Mouse (Mus musculus): Measurements from ENCODE around the gene Pitx1. TPM values are rescaled to one million over a fixed set of nuclear protein-coding genes. Genes with fewer than 3 reads are reported as not detected.

Gene Pitx1
- not detected for total RNA-seq (2021)

DNA sequence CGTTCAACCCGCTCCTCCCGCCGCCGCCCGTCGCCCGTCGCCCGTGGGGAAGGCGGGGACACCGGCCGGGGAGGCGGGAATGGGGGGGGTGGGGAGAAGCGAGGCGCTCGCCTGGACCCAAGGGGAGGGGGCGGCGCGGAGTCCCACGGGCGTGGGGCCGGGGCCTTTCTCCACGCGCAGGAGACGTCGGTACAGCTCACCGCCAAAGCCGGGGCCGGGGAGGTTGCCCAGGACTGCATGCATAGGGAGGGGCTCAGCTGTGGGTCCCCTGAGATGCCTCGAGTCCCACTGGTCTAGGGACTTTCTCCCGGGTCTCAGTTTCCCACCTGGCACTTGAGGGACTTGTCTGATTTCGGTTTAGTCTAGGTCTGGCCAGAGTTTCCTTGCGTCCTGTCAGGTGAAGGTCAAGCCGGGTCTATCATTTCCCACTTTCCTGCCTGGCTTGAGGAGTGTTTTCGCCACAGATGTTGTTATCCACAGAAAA, at the start of gene Pitx1:
Gene Pitx1 (minus strand): TSS at position 51 of the 484 bp plus-strand sequence.
- intact Hi-C loops (cut with DNase I), result no loop called here
- no peak for DNase-seq (ENCODE audit: low spot score in 2 of 2)

DNA sequence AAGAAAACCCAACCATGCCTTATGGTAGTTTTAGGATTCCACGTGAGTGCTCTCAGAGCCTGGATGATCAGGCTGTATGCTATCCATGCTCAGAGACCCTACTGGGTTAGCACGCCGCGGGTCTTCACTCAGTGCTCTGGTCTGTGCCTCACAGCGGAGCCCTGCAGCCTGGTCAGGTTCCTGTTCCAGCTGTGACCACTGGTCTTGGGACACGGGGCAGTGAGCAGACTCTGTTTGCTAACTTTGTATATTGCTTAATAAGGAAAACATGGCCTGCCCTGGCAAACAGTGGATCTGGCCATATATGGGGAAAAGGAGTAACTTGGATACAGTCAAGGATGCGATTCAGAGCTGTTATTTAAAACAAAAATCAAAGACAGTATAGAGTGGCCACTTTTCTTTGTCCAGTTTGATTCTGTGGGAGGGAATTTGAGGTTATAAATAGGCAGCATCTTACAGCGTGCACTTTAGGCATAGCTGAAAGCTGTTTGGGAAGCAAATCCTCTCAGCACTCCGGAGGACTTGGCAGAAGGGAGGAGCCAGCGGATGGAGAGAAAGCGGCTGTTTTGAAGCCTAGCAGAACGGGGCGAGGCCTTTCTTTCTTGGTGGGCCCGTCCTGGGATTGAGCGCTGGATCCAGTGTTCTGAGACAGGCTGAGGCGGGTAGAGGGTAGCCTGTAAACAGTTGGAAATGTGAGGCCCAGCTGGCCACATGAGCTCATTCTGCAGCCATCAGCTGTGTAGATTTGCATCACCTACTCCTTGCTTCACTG, 45.6 kb upstream of the Pitx1 start:
- no peak for DNase-seq (ENCODE audit: low spot score in 2 of 2)
- intact Hi-C loops (cut with DNase I), result no loop called here

DNA sequence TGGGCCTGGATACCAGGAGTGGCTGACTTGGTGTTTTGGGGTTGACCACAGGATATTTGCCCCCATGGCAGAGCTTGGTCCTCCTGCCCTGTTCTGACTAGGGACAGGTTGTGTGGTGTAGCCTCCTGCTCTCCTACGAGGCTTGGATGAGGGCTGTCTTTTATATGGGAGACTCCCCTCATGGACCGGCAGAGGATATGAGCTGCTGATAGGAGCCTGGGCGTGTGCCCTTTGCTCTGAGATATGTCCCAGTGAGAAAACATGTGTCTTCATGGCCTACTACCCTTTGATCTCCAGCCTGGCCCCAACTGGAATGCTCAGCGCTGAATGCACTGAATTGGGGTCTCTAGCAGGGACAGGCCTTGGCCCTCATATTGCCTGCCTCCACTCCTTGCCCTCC, 42.4 kb upstream of the Pitx1 start:
- no peak for DNase-seq (ENCODE audit: low spot score in 2 of 2)
- intact Hi-C loops (cut with DNase I), result no loop called here

DNA sequence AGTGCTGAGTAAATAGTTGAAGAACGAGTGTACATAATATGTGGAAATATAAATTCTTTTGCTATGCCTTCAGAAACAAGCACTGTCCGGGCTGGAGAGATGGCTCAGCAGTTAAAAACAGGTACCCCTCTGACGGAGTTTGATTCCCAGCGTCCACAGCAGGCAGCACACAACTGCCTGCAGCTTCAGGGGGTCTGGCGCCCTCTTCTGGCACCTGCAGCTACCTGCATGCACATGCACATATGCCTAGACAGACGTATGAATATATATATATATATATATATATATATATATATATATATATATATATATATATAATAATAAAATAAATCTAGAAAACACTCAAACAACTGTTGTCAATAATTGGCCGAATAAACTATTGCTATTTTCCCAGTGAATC, 35.4 kb upstream of the Pitx1 start:
- intact Hi-C loops (cut with DNase I), result no loop called here
- DNase-seq (ENCODE audit: low spot score in 2 of 2), result no peak

DNA sequence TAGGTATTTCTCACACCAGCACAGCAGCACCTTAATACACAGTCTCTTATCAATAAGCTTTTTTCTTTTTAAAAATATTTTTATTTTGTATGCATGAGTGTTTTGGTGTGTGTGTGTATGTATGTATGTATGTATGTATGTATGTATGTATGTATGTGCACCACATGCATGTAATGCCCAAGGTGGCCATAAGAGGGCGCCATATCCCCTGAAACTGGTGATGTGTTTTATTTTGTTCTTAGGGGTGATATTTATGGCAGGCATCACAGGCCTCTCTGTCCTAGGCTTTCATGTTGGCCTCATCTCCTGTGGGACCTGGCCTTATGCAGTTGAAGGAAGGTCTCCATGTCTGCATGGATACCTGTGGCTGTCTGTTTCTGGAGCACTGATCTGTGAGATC, 34.0 kb upstream of the Pitx1 start:
- DNase-seq (ENCODE audit: low spot score in 2 of 2), result no peak
- intact Hi-C loops (cut with DNase I), result no loop called here

DNA sequence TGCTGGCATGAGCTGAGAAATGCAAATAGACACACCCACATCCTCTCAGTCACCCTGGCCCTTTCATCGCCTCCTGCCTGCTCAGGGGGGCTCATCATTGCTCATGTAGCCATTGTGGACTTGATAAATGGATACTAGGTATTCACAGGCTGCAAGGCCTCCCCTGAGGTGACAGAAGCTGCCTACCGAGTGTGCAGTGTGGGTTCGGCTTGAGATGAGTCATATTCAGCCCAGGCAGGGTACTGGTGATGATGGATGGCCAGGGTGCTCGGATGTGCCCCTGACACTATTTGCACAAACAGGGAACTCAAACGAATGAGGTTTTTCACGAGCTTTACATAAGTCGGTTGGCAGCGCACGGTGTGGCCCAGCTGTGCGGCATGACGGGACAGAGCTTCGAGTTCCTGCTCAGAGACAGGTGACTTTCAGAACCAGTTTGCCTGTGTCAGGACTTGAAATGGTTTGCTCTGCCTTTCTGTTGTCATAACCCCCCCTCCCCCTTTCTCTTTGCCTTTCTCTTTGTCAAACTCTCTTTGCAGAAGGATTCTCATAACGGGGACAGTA, 31.6 kb upstream of the Pitx1 start:
- intact Hi-C loops (cut with DNase I), result no loop called here
- DNase-seq (ENCODE audit: low spot score in 2 of 2), result no peak

DNA sequence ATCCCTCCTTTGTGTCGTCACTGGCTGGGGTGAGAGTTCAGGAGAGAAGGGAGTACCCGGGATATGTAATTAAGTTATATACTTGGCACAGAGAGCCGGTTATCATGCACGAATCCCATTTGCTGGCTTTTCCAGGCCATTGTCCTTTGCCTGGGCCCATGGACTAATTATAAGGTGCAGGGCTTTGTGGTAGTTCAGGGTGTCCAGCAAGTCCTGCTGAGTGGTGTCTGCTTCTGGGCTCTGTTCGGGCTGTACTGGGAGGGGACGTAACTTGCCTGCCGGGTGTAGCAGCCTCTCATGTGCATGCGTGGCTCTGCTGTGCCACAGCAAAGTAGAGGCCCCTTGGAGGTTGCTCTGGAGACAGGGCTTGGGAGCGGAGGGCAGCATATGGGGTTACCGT, 24.5 kb upstream of the Pitx1 start:
- intact Hi-C loops (cut with DNase I), result no loop called here
- DNase-seq (ENCODE audit: low spot score in 2 of 2), result no peak

DNA sequence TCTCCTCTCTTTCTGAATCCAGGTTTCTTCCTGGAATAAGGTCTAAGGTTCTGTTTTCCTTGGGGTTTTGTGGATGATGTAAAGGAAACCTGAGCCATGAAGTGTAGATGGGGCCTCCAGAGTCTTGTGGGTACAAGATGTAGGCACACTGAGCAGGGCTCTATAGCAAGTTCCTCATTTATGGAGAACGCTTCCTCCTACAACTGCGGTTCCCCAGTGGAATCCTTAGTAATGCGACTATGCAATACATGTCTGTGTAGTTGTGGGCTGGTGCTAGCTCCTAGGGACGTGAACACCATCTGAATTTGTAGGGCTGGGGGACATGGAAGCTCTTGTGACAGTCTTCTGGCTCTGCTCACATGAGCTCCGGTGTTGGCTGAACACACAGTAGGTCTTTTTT, 22.5 kb upstream of the Pitx1 start:
- no peak for DNase-seq (ENCODE audit: low spot score in 2 of 2)
- intact Hi-C loops (cut with DNase I), result no loop called here

DNA sequence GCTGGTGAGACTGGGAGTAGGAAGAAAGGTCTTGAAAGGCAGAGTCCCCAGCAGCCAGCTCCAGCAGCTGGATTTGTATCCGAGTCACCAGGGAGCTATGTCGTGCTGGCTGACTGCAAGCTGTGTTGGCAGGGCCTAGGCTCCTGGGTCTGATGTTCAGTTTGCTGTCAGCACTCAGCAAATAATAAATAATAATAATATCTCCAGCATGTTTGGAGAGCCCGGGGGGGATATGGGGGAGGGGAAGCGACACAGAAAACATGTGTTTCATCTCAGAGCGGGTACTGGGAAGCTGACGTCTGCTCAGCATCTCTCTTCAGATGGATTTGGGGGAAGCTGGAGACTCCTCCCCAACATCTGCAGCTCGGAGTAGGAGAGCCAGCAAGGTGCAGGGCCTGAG, 19.8 kb upstream of the Pitx1 start:
- no peak for DNase-seq (ENCODE audit: low spot score in 2 of 2)
- intact Hi-C loops (cut with DNase I), result no loop called here

DNA sequence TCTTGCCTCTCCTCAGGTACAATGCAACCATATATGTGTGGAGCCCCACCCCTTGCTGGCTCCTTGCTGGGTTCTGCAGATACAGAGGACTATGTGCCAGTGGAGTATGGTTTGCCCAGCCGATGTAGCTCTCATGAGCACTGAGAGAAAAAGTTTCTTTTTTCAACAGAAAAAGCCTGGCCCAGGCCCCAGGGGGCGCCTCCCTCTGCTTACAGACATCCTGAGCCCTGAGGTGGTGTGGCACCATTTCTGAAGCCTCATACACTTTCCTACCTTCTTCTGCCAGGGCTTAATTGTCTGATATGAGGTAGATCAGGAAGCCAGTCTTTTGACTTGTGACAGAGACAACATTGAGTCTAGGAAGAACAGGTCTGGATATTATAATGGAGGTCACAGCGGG, 16.2 kb upstream of the Pitx1 start:
- no peak for DNase-seq (ENCODE audit: low spot score in 2 of 2)
- intact Hi-C loops (cut with DNase I), result no loop called here

DNA sequence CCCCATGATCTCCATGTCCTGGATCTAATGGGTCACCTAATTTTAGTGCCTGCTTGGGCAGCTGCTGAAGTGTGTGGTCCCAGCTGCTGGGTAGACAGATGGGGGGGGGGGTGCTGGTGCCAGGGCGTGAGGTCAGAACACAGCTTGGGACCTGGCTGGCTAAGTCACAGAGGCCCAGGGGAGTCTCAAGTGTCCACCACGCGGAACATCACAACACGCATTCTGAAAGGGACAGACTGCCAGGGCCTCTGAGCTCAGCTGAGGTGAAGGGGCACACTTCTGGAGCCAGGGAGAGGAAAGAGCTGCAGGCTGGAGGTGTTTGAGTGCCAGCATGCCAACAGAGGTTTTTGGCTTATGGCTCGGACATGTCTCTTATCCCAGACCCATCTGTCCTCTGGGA, 14.7 kb upstream of the Pitx1 start:
- DNase-seq (ENCODE audit: low spot score in 2 of 2), result no peak
- intact Hi-C loops (cut with DNase I), result no loop called here

DNA sequence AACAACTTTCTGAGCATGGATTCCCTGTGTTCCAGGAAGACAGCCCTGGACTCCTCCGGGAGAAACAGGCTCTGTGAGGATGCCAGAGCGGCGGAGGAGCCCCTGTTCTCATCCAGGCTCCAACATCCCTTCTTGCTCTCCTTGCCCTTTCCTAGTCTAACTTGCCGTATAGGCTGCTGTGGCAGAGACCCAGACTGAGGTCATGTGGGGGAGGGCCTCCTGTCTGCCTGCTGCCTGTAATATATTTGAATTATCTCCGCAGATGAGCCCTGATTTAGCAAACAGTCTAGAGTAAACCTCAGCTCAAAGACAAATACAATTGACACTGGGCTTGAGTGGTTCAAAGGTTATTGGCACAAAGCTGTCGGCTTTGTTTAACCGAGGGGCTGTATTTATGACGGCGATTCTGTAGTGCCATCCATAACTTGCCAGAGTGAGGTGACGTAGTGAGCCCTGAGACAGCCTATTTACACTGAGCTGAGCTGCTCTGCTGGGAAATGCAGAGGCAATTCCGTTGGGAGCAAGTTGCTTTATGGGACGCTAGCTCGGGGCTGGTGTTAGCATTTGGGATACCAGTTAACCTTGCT, 12.7 kb upstream of the Pitx1 start:
- DNase-seq (ENCODE audit: low spot score in 2 of 2), result no peak

DNA sequence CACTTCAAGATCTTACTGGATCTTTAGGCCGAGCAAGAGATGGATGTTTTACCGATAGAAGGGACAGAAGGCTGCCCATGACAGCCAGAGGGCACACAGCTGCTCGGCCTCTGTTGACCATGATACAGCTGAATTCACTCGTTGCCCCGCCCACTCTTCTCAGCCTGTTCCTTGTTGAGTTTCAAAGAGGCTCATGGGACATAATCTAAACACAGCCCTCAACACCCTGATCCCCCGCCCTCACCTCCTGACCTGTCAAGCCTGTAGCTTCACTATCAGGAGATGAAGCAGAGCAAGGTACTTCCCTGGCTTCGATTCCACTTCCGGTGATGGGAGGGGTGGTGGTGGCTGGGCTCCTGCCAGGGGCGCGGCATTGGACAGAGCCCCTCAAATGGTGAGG, 11.8 kb upstream of the Pitx1 start:
- intact Hi-C loops (cut with DNase I), result loop anchor here (10.0 kb wide), 1 partner anchor 227 kb away; no protein-coding TSS in a partner anchor
- no peak for DNase-seq (ENCODE audit: low spot score in 2 of 2)

More for the DNA sequence above, 12.7 kb upstream of the Pitx1 start:
- intact Hi-C loops (cut with DNase I), result loop anchor here (10.0 kb wide), 1 partner anchor 226 kb away; no protein-coding TSS in a partner anchor

DNA sequence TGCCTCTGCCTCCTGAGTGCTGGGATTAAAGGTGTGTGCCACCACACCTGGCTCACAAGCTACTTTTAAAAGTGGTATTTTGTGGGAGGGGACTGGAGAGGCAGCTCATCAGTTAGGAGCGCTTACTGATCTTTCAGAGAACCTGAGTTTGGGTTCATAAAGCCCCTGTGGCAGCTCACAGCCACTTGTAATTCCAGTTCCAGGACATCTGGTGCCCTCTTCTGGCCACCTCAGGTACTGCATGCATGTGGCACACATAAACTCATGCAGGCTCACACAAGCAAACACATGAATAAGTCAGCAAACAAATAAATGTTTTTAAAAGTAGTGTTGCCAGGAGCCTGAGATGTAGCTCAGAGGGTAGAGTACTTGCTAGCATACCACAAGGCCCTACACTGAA, 7.7 kb upstream of the Pitx1 start:
- DNase-seq (ENCODE audit: low spot score in 2 of 2), result no peak
- intact Hi-C loops (cut with DNase I), result loop anchor here (10.0 kb wide), 1 partner anchor 231 kb away; no protein-coding TSS in a partner anchor

DNA sequence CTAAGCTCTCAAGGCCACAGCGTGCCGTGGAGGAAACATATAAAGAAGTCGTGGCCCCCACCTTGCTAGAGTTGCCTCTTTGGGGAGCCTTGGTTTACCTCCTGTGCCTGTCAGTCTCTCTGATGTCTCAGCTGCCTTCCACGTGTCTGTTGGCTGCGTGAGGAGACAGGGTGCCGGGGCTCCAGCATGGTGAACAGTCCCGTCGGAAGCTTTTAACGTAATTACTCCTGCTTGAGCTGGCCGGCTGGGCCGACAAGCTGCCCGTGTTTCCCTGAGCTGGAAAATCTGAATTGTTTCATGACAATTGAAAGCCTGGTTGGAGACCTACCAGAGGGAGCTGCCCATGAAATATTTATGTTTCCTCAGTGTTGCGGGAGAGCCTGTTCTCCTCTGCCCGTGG, 4.2 kb upstream of the Pitx1 start:
- intact Hi-C loops (cut with DNase I), result loop anchor here (10.0 kb wide), 1 partner anchor 235 kb away; no protein-coding TSS in a partner anchor
- no peak for DNase-seq (ENCODE audit: low spot score in 2 of 2)

DNA sequence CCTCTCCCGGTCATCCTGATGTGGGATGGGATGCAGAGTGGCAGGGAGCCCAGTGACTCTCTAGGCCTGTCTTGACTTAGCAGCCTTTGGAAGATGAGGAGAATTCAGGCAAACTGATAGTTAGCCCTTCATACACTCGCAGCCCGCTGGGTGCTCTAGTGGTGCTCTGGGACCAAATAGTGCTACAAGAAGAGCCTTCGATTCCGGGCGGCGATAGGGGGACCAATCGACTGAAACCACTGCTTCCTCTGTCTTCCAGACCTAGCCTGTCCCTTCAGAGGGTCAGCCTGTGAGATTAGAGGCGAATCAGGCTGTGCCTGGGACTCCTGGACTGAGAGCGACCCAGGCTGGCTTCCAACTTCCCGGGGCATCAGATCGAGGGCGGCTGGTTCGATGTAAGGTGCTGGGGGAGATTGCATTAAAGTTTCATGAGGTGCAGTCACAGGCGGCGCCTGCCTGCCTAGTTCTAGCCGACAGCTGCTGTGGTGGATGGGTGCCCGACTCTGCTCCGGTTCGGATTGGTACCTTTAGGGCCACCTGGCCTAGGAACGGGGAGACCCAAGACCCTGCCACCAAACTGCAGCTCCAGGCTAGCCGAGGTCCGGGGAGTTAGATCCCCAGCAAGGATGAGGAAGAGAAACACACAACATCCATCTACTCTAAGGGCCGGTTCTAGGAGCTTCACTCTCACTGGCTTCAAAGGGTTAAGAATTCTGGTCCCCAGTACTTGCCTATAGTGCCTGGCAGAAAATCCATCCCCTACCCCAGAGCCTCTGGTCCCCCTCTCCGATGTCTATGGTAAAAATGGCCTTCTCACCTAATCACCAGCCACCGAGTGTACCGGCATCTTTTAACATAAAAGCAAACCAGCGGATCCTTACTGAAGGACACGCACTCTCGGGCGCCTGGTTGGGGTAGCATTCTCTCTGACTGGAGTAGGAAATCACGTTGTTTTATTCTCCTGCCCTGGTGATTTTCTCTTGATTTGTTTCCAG, 1.1 kb upstream of the Pitx1 start:
- intact Hi-C loops (cut with DNase I), result no loop called here
- DNase-seq (ENCODE audit: low spot score in 2 of 2), result no peak

DNA sequence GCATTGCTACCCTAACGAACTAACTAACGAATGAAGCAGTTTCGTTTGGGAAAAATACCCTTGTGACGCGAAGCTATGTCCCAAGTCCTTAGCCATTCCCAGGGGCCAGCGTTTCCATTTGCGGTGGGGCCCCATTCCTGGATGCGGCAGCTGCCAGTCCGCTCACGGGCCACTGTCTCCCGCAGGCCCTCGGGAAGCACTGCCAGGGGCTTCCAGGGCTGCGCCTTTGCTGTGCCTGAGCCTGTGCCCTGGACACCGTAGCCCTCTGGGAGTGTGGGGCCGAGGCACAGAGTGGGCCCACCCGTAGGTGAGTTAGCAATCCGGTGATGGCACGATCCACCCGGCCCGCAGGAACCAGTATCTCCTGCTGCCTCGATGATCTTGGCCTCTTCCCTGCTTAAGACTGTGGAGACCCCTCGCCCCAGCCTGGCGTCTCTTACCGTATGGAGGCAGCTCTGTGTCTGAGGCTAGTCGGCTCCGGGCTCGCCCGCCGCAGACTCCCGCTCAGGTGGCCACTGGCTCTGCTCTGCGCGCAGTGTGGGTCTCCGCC, 369 bp downstream of the Pitx1 start:
- intact Hi-C loops (cut with DNase I), result no loop called here
- DNase-seq (ENCODE audit: low spot score in 2 of 2), result no peak

DNA sequence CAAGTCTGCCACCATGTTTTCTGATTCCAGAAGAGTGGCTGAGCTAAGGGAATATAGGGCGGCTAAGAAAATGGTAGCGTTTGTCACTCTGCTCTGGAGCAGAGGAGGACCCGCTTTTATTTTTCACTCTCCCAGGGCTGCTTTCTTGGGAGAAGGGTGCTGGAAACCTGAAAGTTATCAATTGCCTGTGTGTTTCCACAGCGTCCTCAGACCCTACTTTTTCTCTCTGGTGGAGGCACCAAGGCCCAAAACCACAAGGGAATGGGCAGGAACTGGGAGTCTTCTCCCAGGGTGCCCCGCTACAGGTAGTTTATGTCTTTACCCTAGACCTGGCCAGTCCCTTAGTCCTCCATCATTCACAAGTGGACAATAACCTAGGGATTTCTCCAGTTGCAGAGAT, 1.3 kb downstream of the Pitx1 start:
- intact Hi-C loops (cut with DNase I), result loop anchor here (5.0 kb wide), 1 partner anchor 423 kb away; no protein-coding TSS in a partner anchor
- no peak for DNase-seq (ENCODE audit: low spot score in 2 of 2)

DNA sequence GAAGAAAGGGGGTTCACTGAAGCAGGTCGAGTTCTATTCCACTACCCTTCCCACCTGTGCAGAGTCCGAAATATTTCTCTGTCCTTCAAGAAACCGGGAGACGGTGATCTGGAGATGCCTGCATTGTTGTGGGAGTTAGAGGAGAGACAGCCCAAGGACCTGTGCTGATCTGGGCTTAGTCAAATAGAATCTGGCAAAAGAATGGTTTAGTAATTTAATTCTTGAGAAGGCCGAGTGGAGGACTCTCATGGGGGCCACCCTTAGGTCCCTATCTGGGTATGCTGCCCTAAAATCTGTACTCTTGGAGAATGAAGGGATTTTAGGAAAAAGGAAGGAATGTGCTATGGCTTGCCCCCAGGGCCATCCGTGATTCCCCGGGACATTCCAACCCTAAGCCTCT, 2.1 kb downstream of the Pitx1 start:
- DNase-seq (ENCODE audit: low spot score in 2 of 2), result no peak
- intact Hi-C loops (cut with DNase I), result loop anchor here (5.0 kb wide), 1 partner anchor 423 kb away; no protein-coding TSS in a partner anchor
